Mouse (Mus musculus) lung, postnatal 36 days (tissue): ENCODE measurements around the gene Arhgef25.

Source experiments
- DNase-seq: peaks from one replicate; pipeline ENCODE4 v3.0.0; 2022; ENCODE audit warnings: mixed read lengths

The Arhgef25 gene

GRCm38 (mm10) chr10:127189651-127190381 lies at the start of gene Arhgef25:
TSS of gene Arhgef25 (minus strand) at chr10:127190083.
- DNase-seq = peak; percentile 44

GRCm38 (mm10) chr10:127238241-127238824 lies 48.5 kb upstream of the Arhgef25 start:
- no peak for DNase-seq

- DNase-seq = no peak
Measured at GRCm38 (mm10) chr10:127236541-127236940, 46.7 kb upstream of the Arhgef25 start.

- DNase-seq = peak; percentile 19
Measured at GRCm38 (mm10) chr10:127233141-127233540, 43.3 kb upstream of the Arhgef25 start.

- DNase-seq = no peak
Measured at GRCm38 (mm10) chr10:127231741-127232140, 41.9 kb upstream of the Arhgef25 start.

GRCm38 (mm10) chr10:127230693-127231092 lies 40.8 kb upstream of the Arhgef25 start:
- no peak for DNase-seq

- DNase-seq = peak; percentile 84
Measured at GRCm38 (mm10) chr10:127228897-127229296, 39.0 kb upstream of the Arhgef25 start.

- DNase-seq = no peak
Measured at GRCm38 (mm10) chr10:127227163-127227562, 37.3 kb upstream of the Arhgef25 start.

GRCm38 (mm10) chr10:127226318-127226895 lies 36.5 kb upstream of the Arhgef25 start:
- DNase-seq = peak; percentile 30

- DNase-seq = no peak
Measured at GRCm38 (mm10) chr10:127225732-127226131, 35.8 kb upstream of the Arhgef25 start.

GRCm38 (mm10) chr10:127225213-127225612 lies 35.3 kb upstream of the Arhgef25 start:
- no peak for DNase-seq

GRCm38 (mm10) chr10:127218339-127218738 lies 28.5 kb upstream of the Arhgef25 start:
- no peak for DNase-seq

- DNase-seq = no peak
Measured at GRCm38 (mm10) chr10:127217177-127217576, 27.3 kb upstream of the Arhgef25 start.

GRCm38 (mm10) chr10:127216456-127216855 lies 26.6 kb upstream of the Arhgef25 start:
- no peak for DNase-seq

- DNase-seq = no peak
Measured at GRCm38 (mm10) chr10:127214422-127214803, 24.5 kb upstream of the Arhgef25 start.

- no peak for DNase-seq
Measured at GRCm38 (mm10) chr10:127213704-127214421, 24.0 kb upstream of the Arhgef25 start.

GRCm38 (mm10) chr10:127213272-127213671 lies 23.4 kb upstream of the Arhgef25 start:
- no peak for DNase-seq

- peak; percentile 94 for DNase-seq
Measured at GRCm38 (mm10) chr10:127211414-127211854, 21.6 kb upstream of the Arhgef25 start, which contains the start of gene Pip4k2c. TSS of gene Pip4k2c (minus strand) at chr10:127211585.

GRCm38 (mm10) chr10:127210961-127211405 lies 21.1 kb upstream of the Arhgef25 start:
- peak; percentile 49 for DNase-seq

GRCm38 (mm10) chr10:127209928-127210570 lies 20.2 kb upstream of the Arhgef25 start:
- DNase-seq = no peak

- DNase-seq = no peak
Measured at GRCm38 (mm10) chr10:127208921-127209320, 19.0 kb upstream of the Arhgef25 start.

- no peak for DNase-seq
Measured at GRCm38 (mm10) chr10:127205373-127205772, 15.5 kb upstream of the Arhgef25 start.

- DNase-seq = peak; percentile 67
Measured at GRCm38 (mm10) chr10:127204589-127204988, 14.7 kb upstream of the Arhgef25 start.
